Mouse (Mus musculus) forelimb bud, embryonic 11.5 days (tissue): Measurements from ENCODE around the gene Bach1.

ENCODE experiments used
- DNase-seq: peaks from one replicate; pipeline ENCODE4 v3.0.0-alpha.2; 2012; ENCODE audit warnings: low read depth, low spot score

The Bach1 gene

GRCm38 (mm10) chr16:87698692-87699305 lies at the start of gene Bach1:
Bach1 (plus strand) TSS chr16:87698945.
- peak; percentile 93 for DNase-seq

GRCm38 (mm10) chr16:87652344-87652743 lies 46.4 kb upstream of the Bach1 start:
- DNase-seq = no peak

GRCm38 (mm10) chr16:87652924-87653323 lies 45.8 kb upstream of the Bach1 start:
- no peak for DNase-seq

- no peak for DNase-seq
Observed at GRCm38 (mm10) chr16:87654016-87654575, 44.6 kb upstream of the Bach1 start.

GRCm38 (mm10) chr16:87655005-87655404 lies 43.7 kb upstream of the Bach1 start:
- DNase-seq = no peak

GRCm38 (mm10) chr16:87655579-87655978 lies 43.2 kb upstream of the Bach1 start:
- DNase-seq = no peak

- DNase-seq = no peak
Observed at GRCm38 (mm10) chr16:87656771-87657170, 42.0 kb upstream of the Bach1 start.

- no peak for DNase-seq
Observed at GRCm38 (mm10) chr16:87657291-87657690, 41.5 kb upstream of the Bach1 start.

GRCm38 (mm10) chr16:87661024-87661471 lies 37.7 kb upstream of the Bach1 start:
- DNase-seq = no peak

GRCm38 (mm10) chr16:87661636-87662035 lies 37.1 kb upstream of the Bach1 start:
- DNase-seq = no peak

GRCm38 (mm10) chr16:87662528-87662927 lies 36.2 kb upstream of the Bach1 start:
- DNase-seq = no peak

GRCm38 (mm10) chr16:87663890-87664289 lies 34.9 kb upstream of the Bach1 start:
- no peak for DNase-seq

GRCm38 (mm10) chr16:87665246-87665645 lies 33.5 kb upstream of the Bach1 start:
- DNase-seq = no peak

GRCm38 (mm10) chr16:87665752-87666619 lies 32.8 kb upstream of the Bach1 start:
- no peak for DNase-seq

- DNase-seq = no peak
Observed at GRCm38 (mm10) chr16:87666620-87667004, 32.1 kb upstream of the Bach1 start.

- no peak for DNase-seq
Observed at GRCm38 (mm10) chr16:87668002-87668401, 30.7 kb upstream of the Bach1 start.

- no peak for DNase-seq
Observed at GRCm38 (mm10) chr16:87670091-87670820, 28.5 kb upstream of the Bach1 start.

GRCm38 (mm10) chr16:87670821-87671165 lies 28.0 kb upstream of the Bach1 start:
- DNase-seq = no peak

GRCm38 (mm10) chr16:87671336-87671735 lies 27.4 kb upstream of the Bach1 start:
- DNase-seq = no peak

- DNase-seq = no peak
Observed at GRCm38 (mm10) chr16:87673155-87673554, 25.6 kb upstream of the Bach1 start.

- no peak for DNase-seq
Observed at GRCm38 (mm10) chr16:87676182-87676581, 22.6 kb upstream of the Bach1 start.

- DNase-seq = no peak
Observed at GRCm38 (mm10) chr16:87678667-87679066, 20.1 kb upstream of the Bach1 start.
